Mouse (Mus musculus) layer of hippocampus, postnatal 14 days (tissue): ENCODE measurements around the gene Smg5. TPM values are rescaled to one million over a fixed set of nuclear protein-coding genes. Genes with fewer than 3 reads are reported as not detected.
"Not testable (repeated sequence)": the region's sequence is repeated elsewhere in the genome, so short reads cannot be mapped to it uniquely, and the experiment has no call there.

Source experiments
- DNase-seq, 2 experiments: peaks; one replicate each; pipeline ENCODE4 v3.0.0; 2021 to 2022; ENCODE audit warnings: low spot score in 2 of 2, mixed read lengths in 1 of 2
- total RNA-seq, 2 experiments: library from RNA; stranded (reverse); gene quantifications; 2 replicates each; pipeline ENCODE4 v1.2.3; 2021

Smg5 gene
- total RNA-seq, 2 experiments from 2014 or later = 65.4 to 71.8 TPM

- DNase-seq = no peak
Observed at GRCm38 (mm10) chr3:88350732-88351131, 14.7 kb downstream of the Smg5 start.

GRCm38 (mm10) chr3:88352907-88353306, 16.8 kb downstream of the Smg5 start:
- DNase-seq = no peak

GRCm38 (mm10) chr3:88354396-88355165, 18.5 kb downstream of the Smg5 start:
- no peak for DNase-seq

GRCm38 (mm10) chr3:88359584-88359983, 23.5 kb downstream of the Smg5 start:
- no peak for DNase-seq

GRCm38 (mm10) chr3:88359989-88360388, 23.9 kb downstream of the Smg5 start:
- no peak for DNase-seq

- DNase-seq = no peak
Observed at GRCm38 (mm10) chr3:88361096-88361495, 25.0 kb downstream of the Smg5 start.

- peak; percentile 28 to 60 for DNase-seq
Observed at GRCm38 (mm10) chr3:88361612-88362313, 25.7 kb downstream of the Smg5 start.

- peak in 1 of 2 experiments; percentile 58 for DNase-seq
Observed at GRCm38 (mm10) chr3:88363700-88364099, 27.6 kb downstream of the Smg5 start.

- peak; percentile 36 to 42 for DNase-seq
Observed at GRCm38 (mm10) chr3:88364337-88364736, 28.3 kb downstream of the Smg5 start, which contains the start of gene Paqr6. TSS of gene Paqr6 (plus strand) at chr3:88364584.

GRCm38 (mm10) chr3:88365705-88366361, 29.8 kb downstream of the Smg5 start:
- DNase-seq = no peak

- peak in 1 of 2 experiments; percentile 43 for DNase-seq
Observed at GRCm38 (mm10) chr3:88366830-88367428, 30.9 kb downstream of the Smg5 start.

GRCm38 (mm10) chr3:88367517-88367916, 31.5 kb downstream of the Smg5 start:
- DNase-seq = not testable (repeated sequence)

GRCm38 (mm10) chr3:88368511-88368910, 32.5 kb downstream of the Smg5 start:
- not testable (repeated sequence) for DNase-seq

GRCm38 (mm10) chr3:88372643-88373042, 36.6 kb downstream of the Smg5 start, which contains the start of gene Bglap3:
TSS of gene Bglap3 (minus strand) at chr3:88372743.
- not testable (repeated sequence) for DNase-seq

- DNase-seq = not testable (repeated sequence)
Observed at GRCm38 (mm10) chr3:88375750-88376626, 39.9 kb downstream of the Smg5 start.

- not testable (repeated sequence) for DNase-seq
Observed at GRCm38 (mm10) chr3:88376644-88377043, 40.6 kb downstream of the Smg5 start.

- DNase-seq = not testable (repeated sequence)
Observed at GRCm38 (mm10) chr3:88378599-88378998, 42.5 kb downstream of the Smg5 start, which contains the start of gene Bglap2. TSS of gene Bglap2 (minus strand) at chr3:88378699.

GRCm38 (mm10) chr3:88381389-88382315, 45.6 kb downstream of the Smg5 start:
- not testable (repeated sequence) for DNase-seq

GRCm38 (mm10) chr3:88382383-88382782, 46.3 kb downstream of the Smg5 start:
- DNase-seq = not testable (repeated sequence)
